Mouse (Mus musculus) intestine, postnatal 0 days (tissue): ENCODE data around the gene Fam160b1. TPM values are rescaled to one million over a fixed set of nuclear protein-coding genes. Genes with fewer than 3 reads are reported as not detected.

Experiments used
- ATAC-seq: fragments of 200-750 bp; cut with Nextera tagmentation; 2 replicates; pipeline ENCODE4 v1.8.0; 2017; ENCODE audit warnings: mild to moderate bottlenecking, moderate TSS enrichment, moderate library complexity
- H3K27ac ChIP-seq: fragments of 300-500 bp; sonication (generic); 2 replicates; pipeline ENCODE4 v1.5.1; 2014; ENCODE audit warnings: mild to moderate bottlenecking, low read depth, low read length, moderate library complexity
- H3K27me3 ChIP-seq: fragments of 300-500 bp; sonication (generic); replicated peaks from 2 replicates; pipeline ENCODE4 v1.6.1; 2014; ENCODE audit warnings: low read length, mixed read lengths; ENCODE audit not compliant: control insufficient read depth, insufficient read depth
- H3K36me3 ChIP-seq: fragments of 300-500 bp; sonication (generic); 2 replicates; pipeline ENCODE4 v1.6.1; 2014; ENCODE audit warnings: mild to moderate bottlenecking, moderate library complexity; ENCODE audit not compliant: control insufficient read depth, insufficient read depth
- H3K4me1 ChIP-seq: fragments of 300-500 bp; sonication (generic); replicated peaks from 2 replicates; pipeline ENCODE4 v1.6.1; 2014; ENCODE audit warnings: antibody characterized with exemption, low read length, mixed read lengths; ENCODE audit not compliant: control insufficient read depth, insufficient read depth
- H3K4me2 ChIP-seq: fragments of 300-500 bp; sonication (generic); replicated peaks from 2 replicates; pipeline ENCODE4 v1.6.1; 2014; ENCODE audit warnings: low read depth, mild to moderate bottlenecking, moderate library complexity
- H3K4me3 ChIP-seq: fragments of 300-500 bp; sonication (generic); 2 replicates; pipeline ENCODE4 v1.5.1; 2014; ENCODE audit warnings: low read depth, low read length
- H3K9ac ChIP-seq: fragments of 300-500 bp; sonication (generic); 2 replicates; pipeline ENCODE4 v1.6.1; 2014; ENCODE audit warnings: mild to moderate bottlenecking, low read depth, low read length
- H3K9me3 ChIP-seq: fragments of 300-500 bp; sonication (generic); 2 replicates; pipeline ENCODE4 v1.6.1; 2016; ENCODE audit warnings: mixed run types; ENCODE audit not compliant: control insufficient read depth
- CTCF ChIP-seq: sonication (generic); IDR thresholded peaks from 2 replicates; pipeline ENCODE4 v1.5.1; 2016; ENCODE audit warnings: low read depth, mild to moderate bottlenecking, control low read depth, antibody characterized with exemption, moderate library complexity
- WGBS: fragments of 180-500 bp; shearing (Covaris S2); extraction: QIAGEN DNeasy Blood & Tissue Kit; methylation state at CpG from one replicate; pipeline ENCODE4 v1.1.7; 2014; 5-methylcytosine and 5-hydroxymethylcytosine counted together
- polyA plus RNA-seq: library from polyadenylated mRNA; unstranded; fragments of >200 nt; fragmentation: Nextera tagmentation; extraction: Ambion mirVana; gene quantifications from 2 replicates; pipeline ENCODE4 v1.2.1, GENCODE M21; 2015

The Fam160b1 gene
- polyA plus RNA-seq, 1 experiment from 2014 or later = 13.9 TPM

DNA sequence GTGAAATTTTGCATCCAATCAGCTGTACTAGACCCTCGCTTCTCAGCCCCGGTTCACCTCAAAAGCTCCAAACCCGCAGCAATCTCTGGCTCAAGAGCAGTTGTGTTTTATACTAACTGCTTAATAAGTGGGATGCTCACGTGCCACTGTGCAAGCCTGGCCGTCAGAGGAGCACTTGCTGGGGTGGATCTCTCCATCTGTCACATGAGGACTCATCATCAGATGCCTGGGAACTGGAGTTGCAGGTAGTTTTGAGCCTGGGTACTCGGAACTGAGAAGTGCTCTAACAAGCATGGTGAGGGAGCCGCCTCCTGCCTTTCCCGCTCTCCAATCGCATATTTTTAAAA lies 44.0 kb downstream of the Fam160b1 start:
- H3K36me3 ChIP-seq = no peaks in the 10 kb centered on the region
- no peak; the same call in 1 of the 2 replicates for TF ChIP-seq CTCF
- WGBS = 21% methylated on average over 9 of the region's 9 CpGs
- peak overlapping the region; percentile 7; the same call in 1 of the 2 replicates for H3K4me3 ChIP-seq
- H3K4me1 ChIP-seq = peaks cover 12% of the 10 kb centered on the region; the same call in 1 of the 2 replicates
- no peak overlapping the region for H3K9ac ChIP-seq
- ATAC-seq = peak; percentile 5; the same call in 1 of the 2 replicates
- H3K9me3 ChIP-seq = no peaks in the 10 kb centered on the region
- no peaks in the 10 kb centered on the region for H3K27me3 ChIP-seq
- H3K27ac ChIP-seq = peak overlapping the region; percentile 35; the same call in 1 of the 2 replicates
- peak overlapping the region; percentile 47 for H3K4me2 ChIP-seq

- no peaks in the 10 kb centered on the region for H3K9me3 ChIP-seq
- H3K4me2 ChIP-seq = no peak overlapping the region
- H3K4me1 ChIP-seq = peaks cover 6% of the 10 kb centered on the region; the same call in 1 of the 2 replicates
- no peak for TF ChIP-seq CTCF
- no peak overlapping the region for H3K27ac ChIP-seq
- H3K4me3 ChIP-seq = no peak overlapping the region
- no peak for ATAC-seq
- H3K9ac ChIP-seq = no peak overlapping the region
- 100% methylated on average over 1 of the region's 1 CpGs for WGBS
- no peaks in the 10 kb centered on the region for H3K36me3 ChIP-seq
- no peaks in the 10 kb centered on the region for H3K27me3 ChIP-seq
These were observed 47.5 kb downstream of the Fam160b1 start for GRCm38 (mm10) chr19:57407947-57408346.

DNA sequence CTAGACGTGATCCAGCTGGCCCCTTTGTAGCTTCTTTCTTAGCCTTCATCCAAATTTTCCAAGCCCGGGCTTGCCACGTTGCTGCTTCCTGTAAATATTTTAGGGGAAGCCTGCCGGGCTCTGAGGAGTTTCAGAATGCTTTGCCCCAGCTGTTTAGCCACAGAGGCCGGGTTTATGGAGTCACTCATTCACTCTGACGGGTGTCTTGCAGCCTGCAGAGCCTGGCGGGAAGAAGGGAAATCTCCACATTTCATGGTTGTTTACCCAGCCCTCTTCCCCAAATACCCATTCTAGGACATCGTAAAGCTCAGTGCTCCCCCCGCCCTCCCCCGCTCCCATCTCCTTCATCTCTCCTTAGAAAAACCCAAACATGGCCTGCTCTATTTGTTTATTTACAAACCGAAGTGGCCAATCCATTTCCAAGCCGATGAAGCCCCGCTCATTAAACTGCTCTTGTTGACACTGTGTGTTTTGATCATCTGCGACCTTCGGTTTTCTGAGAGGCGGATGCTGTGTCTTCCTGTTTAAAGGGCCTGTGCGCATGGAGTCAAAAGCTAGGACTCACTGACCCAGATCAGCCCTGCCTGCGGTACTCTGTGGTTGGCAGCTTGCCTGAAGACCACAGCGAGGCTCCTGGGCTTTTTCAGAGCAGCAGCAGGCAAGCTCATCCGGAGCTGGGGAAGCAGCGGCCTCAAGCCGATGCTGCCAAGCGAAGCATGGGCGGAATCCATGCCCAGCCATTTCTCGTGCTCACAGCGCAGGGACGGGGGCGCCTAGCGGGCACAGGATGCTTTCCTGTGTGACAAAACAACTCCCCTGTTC lies 51.1 kb downstream of the Fam160b1 start:
- Histone ChIP-seq H3K27ac (peak overlapping the region; percentile 58; the same call in 1 of the 2 replicates), H3K4me2 (peak overlapping the region; percentile 45), H3K9me3 (no peaks in the 10 kb centered on the region), H3K4me1 (no peaks in the 10 kb centered on the region), H3K36me3 (no peaks in the 10 kb centered on the region), H3K4me3 (no peak overlapping the region), H3K27me3 (no peaks in the 10 kb centered on the region), H3K9ac (no peak overlapping the region)
- WGBS = 26% methylated on average over 29 of the region's 29 CpGs
- no peak for TF ChIP-seq CTCF
- ATAC-seq = peak; percentile 53; the same call in 1 of the 2 replicates

DNA sequence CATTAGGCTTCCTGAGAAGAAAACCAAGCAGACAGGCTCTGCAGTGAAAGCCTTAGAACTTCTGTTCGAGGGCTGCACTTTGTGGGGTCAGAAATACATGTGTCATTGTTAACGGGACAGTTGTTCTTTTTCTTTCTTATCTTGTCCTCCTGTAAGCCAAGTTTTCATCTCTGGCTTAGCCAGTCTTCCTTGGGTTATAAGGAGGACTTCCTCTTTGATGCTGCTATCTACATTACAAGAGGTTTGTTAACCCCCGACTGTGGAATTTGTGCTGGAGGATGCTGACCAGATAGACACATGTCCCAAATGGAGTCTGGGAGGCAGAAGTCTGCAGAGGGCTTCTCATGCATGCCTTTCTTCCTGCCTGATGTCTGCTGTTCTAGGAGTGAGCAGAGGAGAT lies 52.7 kb downstream of the Fam160b1 start:
- no peak for ATAC-seq
- no peaks in the 10 kb centered on the region for H3K36me3 ChIP-seq
- H3K9me3 ChIP-seq = no peaks in the 10 kb centered on the region
- WGBS = 60% methylated on average over 3 of the region's 3 CpGs
- no peak overlapping the region for H3K4me3 ChIP-seq
- no peak overlapping the region for H3K9ac ChIP-seq
- H3K27ac ChIP-seq = no peak overlapping the region
- no peak overlapping the region for H3K4me2 ChIP-seq
- no peaks in the 10 kb centered on the region for H3K27me3 ChIP-seq
- H3K4me1 ChIP-seq = no peaks in the 10 kb centered on the region; the same call in 1 of the 2 replicates
- TF ChIP-seq CTCF = no peak

GRCm38 (mm10) chr19:57413918-57414317 lies 53.4 kb downstream of the Fam160b1 start:
- no peak overlapping the region for H3K9ac ChIP-seq
- no peak for ATAC-seq
- peak; percentile 59 for TF ChIP-seq CTCF
- no peak overlapping the region for H3K4me2 ChIP-seq
- no peak overlapping the region for H3K4me3 ChIP-seq
- WGBS = 83% methylated on average over 6 of the region's 6 CpGs
- H3K36me3 ChIP-seq = no peaks in the 10 kb centered on the region
- no peak overlapping the region for H3K27ac ChIP-seq
- no peaks in the 10 kb centered on the region; the same call in 1 of the 2 replicates for H3K4me1 ChIP-seq
- H3K27me3 ChIP-seq = no peaks in the 10 kb centered on the region
- H3K9me3 ChIP-seq = no peaks in the 10 kb centered on the region

GRCm38 (mm10) chr19:57415031-57415807 lies 54.7 kb downstream of the Fam160b1 start:
- Histone ChIP-seq H3K36me3 (no peaks in the 10 kb centered on the region), H3K9ac (no peak overlapping the region), H3K9me3 (no peaks in the 10 kb centered on the region), H3K4me3 (no peak overlapping the region), H3K27me3 (no peaks in the 10 kb centered on the region), H3K4me2 (no peak overlapping the region), H3K4me1 (no peaks in the 10 kb centered on the region; the same call in 1 of the 2 replicates), H3K27ac (no peak overlapping the region)
- no peak for ATAC-seq
- 85% methylated on average over 8 of the region's 8 CpGs for WGBS
- no peak for TF ChIP-seq CTCF
